Mouse (Mus musculus) stomach, postnatal 0 days (tissue): ENCODE results near the gene Zmynd8. TPM values are rescaled to one million over a fixed set of nuclear protein-coding genes. Genes with fewer than 3 reads are reported as not detected.
A peak's percentile ranks its signal among the peaks of the same experiment; 100 is the strongest.

Experiments used
- ATAC-seq: fragments of 200-750 bp; cut with Nextera tagmentation; 2 replicates; pipeline ENCODE4 v1.8.0; 2017; ENCODE audit not compliant: low FRiP score, low TSS enrichment
- DNase-seq: peaks from one replicate; pipeline ENCODE4 v3.0.0-alpha.2; 2016; ENCODE audit warnings: low spot score
- H3K27ac ChIP-seq: fragments of 300-500 bp; sonication (generic); replicated peaks from 2 replicates; pipeline ENCODE4 v1.5.1; 2014; ENCODE audit warnings: mild to moderate bottlenecking, control low read depth
- H3K27me3 ChIP-seq: fragments of 300-500 bp; sonication (generic); 2 replicates; pipeline ENCODE4 v1.6.1; 2014; ENCODE audit warnings: low read length; ENCODE audit not compliant: control insufficient read depth, insufficient read depth
- H3K36me3 ChIP-seq: fragments of 300-500 bp; sonication (generic); 2 replicates; pipeline ENCODE4 v1.6.1; 2014; ENCODE audit warnings: low read length, mixed read lengths; ENCODE audit not compliant: control insufficient read depth, insufficient read depth
- H3K4me1 ChIP-seq: fragments of 300-500 bp; sonication (generic); replicated peaks from 2 replicates; pipeline ENCODE4 v1.6.1; 2014; ENCODE audit warnings: antibody characterized with exemption; ENCODE audit not compliant: control insufficient read depth, insufficient read depth
- H3K4me2 ChIP-seq: fragments of 300-500 bp; sonication (generic); replicated peaks from 2 replicates; pipeline ENCODE4 v1.6.1; 2014; ENCODE audit warnings: low read depth, mild to moderate bottlenecking, control low read depth, moderate library complexity
- H3K4me3 ChIP-seq: fragments of 300-500 bp; sonication (generic); 2 replicates; pipeline ENCODE4 v1.5.1; 2014; ENCODE audit warnings: low read depth, low read length, control low read depth
- H3K9ac ChIP-seq: fragments of 300-500 bp; sonication (generic); 2 replicates; pipeline ENCODE4 v1.6.1; 2014; ENCODE audit warnings: mild to moderate bottlenecking, low read length, control low read depth, mixed read lengths
- H3K9me3 ChIP-seq: fragments of 300-500 bp; sonication (generic); 2 replicates; pipeline ENCODE4 v1.6.1; 2016; ENCODE audit warnings: low read length; ENCODE audit not compliant: control insufficient read depth
- CTCF ChIP-seq: IDR thresholded peaks from 2 replicates; pipeline ENCODE4 v1.5.1; 2016; ENCODE audit warnings: antibody characterized with exemption, low read depth, mild to moderate bottlenecking, moderate library complexity
- EP300 ChIP-seq: optimal IDR thresholded peaks from 2 replicates; pipeline ENCODE3; 2016; ENCODE audit warnings: antibody characterized with exemption
- WGBS: fragments of 180-500 bp; shearing (Covaris S2); extraction: QIAGEN DNeasy Blood & Tissue Kit; methylation state at CpG from one replicate; pipeline ENCODE4 v1.1.7; 2014; 5-methylcytosine and 5-hydroxymethylcytosine counted together
- microRNA-seq: library from miRNA; unstranded; fragments of <30 nt; microRNA quantifications from one replicate; pipeline ENCODE4, GENCODE M21; 2016
- polyA plus RNA-seq: library from polyadenylated mRNA; unstranded; fragments of >200 nt; fragmentation: Nextera tagmentation; extraction: Ambion mirVana; gene quantifications from 2 replicates; pipeline ENCODE4 v1.2.1, GENCODE M21; 2015

Zmynd8 gene
- polyA plus RNA-seq, 1 experiment from 2014 or later, result 29.7 TPM

GRCm38 (mm10) chr2:165740381-165740780, 158.4 kb downstream of the Zmynd8 start:
- no peak for DNase-seq

GRCm38 (mm10) chr2:165736297-165736696, 162.5 kb downstream of the Zmynd8 start:
- ATAC-seq (peak; percentile 5; the same call in 1 of the 2 replicates), DNase-seq (no peak)
- H3K9ac ChIP-seq, result no peak overlapping the region
- no peaks in the 10 kb centered on the region for H3K27me3 ChIP-seq
- H3K36me3 ChIP-seq, result no peaks in the 10 kb centered on the region
- no peaks in the 10 kb centered on the region for H3K9me3 ChIP-seq
- no peak for TF ChIP-seq CTCF
- no peak for TF ChIP-seq EP300
- H3K4me3 ChIP-seq, result no peak overlapping the region
- no peak overlapping the region for H3K27ac ChIP-seq
- no peak overlapping the region for H3K4me2 ChIP-seq
- H3K4me1 ChIP-seq, result no peaks in the 10 kb centered on the region
- 42% methylated on average over 2 of the region's 2 CpGs for WGBS

More at GRCm38 (mm10) chr2:165740381-165740780, 158.4 kb downstream of the Zmynd8 start:
- no peaks in the 10 kb centered on the region; the same call in 1 of the 2 replicates for H3K27me3 ChIP-seq
- H3K36me3 ChIP-seq, result no peaks in the 10 kb centered on the region
- no peak overlapping the region for H3K4me2 ChIP-seq
- no peak for ATAC-seq
- 44% methylated on average over 4 of the region's 5 CpGs for WGBS
- TF ChIP-seq EP300 (no peak), CTCF (no peak)
- H3K4me3 ChIP-seq, result no peak overlapping the region
- H3K4me1 ChIP-seq, result no peaks in the 10 kb centered on the region
- no peak overlapping the region for H3K27ac ChIP-seq
- no peaks in the 10 kb centered on the region for H3K9me3 ChIP-seq
- no peak overlapping the region for H3K9ac ChIP-seq

Small RNA genes lying within 50 kb of the gene (microRNA-seq; reads per million reads assigned to microRNA genes)
- not detected for gene Gm22692

Other genes with a start within 250 kb of the Zmynd8 start
- 7.5 and 8.3 TPM in 2 replicates for gene Ncoa3, start 93.6 kb upstream of the Zmynd8 start, polyA plus RNA-seq